Mouse (Mus musculus) testis, adult 2 months (tissue): ENCODE data around the gene Dnajc5. TPM values are rescaled to one million over a fixed set of nuclear protein-coding genes. Genes with fewer than 3 reads are reported as not detected.

Experiments used
- H3K27ac ChIP-seq: fragments of 200-500 bp; 2 replicates; pipeline ENCODE4 v1.5.1; 2012; ENCODE audit warnings: low read depth, low read length; ENCODE audit not compliant: control insufficient read depth, insufficient read depth
- H3K27me3 ChIP-seq: fragments of 200-500 bp; 2 replicates; pipeline ENCODE4 v1.6.1; 2012; ENCODE audit warnings: mild to moderate bottlenecking, low read length, moderate library complexity; ENCODE audit not compliant: control insufficient read depth, insufficient read depth
- H3K36me3 ChIP-seq: fragments of 200-500 bp; 2 replicates; pipeline ENCODE4 v1.6.1; 2012; ENCODE audit warnings: mild to moderate bottlenecking, low read length; ENCODE audit not compliant: control insufficient read depth, insufficient read depth
- H3K4me1 ChIP-seq: fragments of 200-500 bp; 2 replicates; pipeline ENCODE4 v1.6.1; 2012; ENCODE audit warnings: low read length; ENCODE audit not compliant: control insufficient read depth, insufficient read depth
- H3K4me3 ChIP-seq: fragments of 200-500 bp; 2 replicates; pipeline ENCODE4 v1.5.1; 2012; ENCODE audit warnings: low read depth, mild to moderate bottlenecking, low read length, moderate library complexity, mixed read lengths; ENCODE audit not compliant: control insufficient read depth
- CTCF ChIP-seq: fragments of 200-500 bp; IDR thresholded peaks from 2 replicates; pipeline ENCODE4 v1.5.1; 2012; ENCODE audit warnings: low read depth, mild to moderate bottlenecking, inconsistent platforms, low read length, moderate library complexity; ENCODE audit not compliant: control insufficient read depth, insufficient read depth, insufficient replicate concordance
- POLR2A ChIP-seq: fragments of 200-500 bp; IDR thresholded peaks from 2 replicates; pipeline ENCODE4 v1.6.1; 2012; ENCODE audit warnings: low read depth, mild to moderate bottlenecking, inconsistent platforms, low read length, moderate library complexity; ENCODE audit not compliant: control insufficient read depth
- polyA plus RNA-seq: library from polyadenylated mRNA; depleted of rRNA; stranded (reverse); fragments of >200 nt; gene quantifications from 2 replicates; pipeline ENCODE4 v1.2.3, GENCODE M21; 2012; rRNA removed

The Dnajc5 gene
- 16.6 and 19.8 TPM in 2 replicates for polyA plus RNA-seq

- TF ChIP-seq POLR2A: peak; percentile 84
- TF ChIP-seq CTCF: no peak
- Histone ChIP-seq H3K4me1 (peaks cover 3% of the 10 kb centered on the region), H3K4me3 (peak within 1 kb of the TSS; percentile 99), H3K27ac (peak within 1 kb of the TSS; percentile 62), H3K36me3 (peaks cover under 1% of the 10 kb centered on the region), H3K27me3 (no peaks in the 10 kb centered on the region)
These were observed at the start of gene Dnajc5 for GRCm38 (mm10) chr2:181520118-181520935. Dnajc5 (plus strand) TSS chr2:181520485.

- H3K27me3 ChIP-seq: no peaks in the 10 kb centered on the region
- no peaks in the 10 kb centered on the region for H3K4me1 ChIP-seq
- H3K27ac ChIP-seq: no peak overlapping the region
- TF ChIP-seq CTCF (no peak), POLR2A (no peak)
- H3K4me3 ChIP-seq: no peak overlapping the region
- H3K36me3 ChIP-seq: no peaks in the 10 kb centered on the region
These were observed 49.0 kb upstream of the Dnajc5 start for GRCm38 (mm10) chr2:181471246-181471645.

- H3K4me3 ChIP-seq: no peak overlapping the region
- no peaks in the 10 kb centered on the region for H3K4me1 ChIP-seq
- no peaks in the 10 kb centered on the region for H3K27me3 ChIP-seq
- H3K27ac ChIP-seq: no peak overlapping the region
- no peak for TF ChIP-seq POLR2A
- no peak for TF ChIP-seq CTCF
- H3K36me3 ChIP-seq: no peaks in the 10 kb centered on the region
These were observed 47.9 kb upstream of the Dnajc5 start for GRCm38 (mm10) chr2:181472256-181472827.

- Histone ChIP-seq H3K27me3 (no peaks in the 10 kb centered on the region), H3K4me3 (no peak overlapping the region), H3K27ac (no peak overlapping the region), H3K36me3 (no peaks in the 10 kb centered on the region), H3K4me1 (peaks cover 6% of the 10 kb centered on the region)
- TF ChIP-seq POLR2A (no peak), CTCF (no peak)
These were observed 37.2 kb upstream of the Dnajc5 start for GRCm38 (mm10) chr2:181483120-181483519.

- TF ChIP-seq POLR2A (no peak), CTCF (no peak)
- Histone ChIP-seq H3K36me3 (no peaks in the 10 kb centered on the region), H3K4me1 (peaks cover 6% of the 10 kb centered on the region), H3K4me3 (no peak overlapping the region), H3K27ac (0 out of 2 replicates have a peak overlapping the region, but pooled peaks have one; percentile 32), H3K27me3 (no peaks in the 10 kb centered on the region)
These were observed 36.5 kb upstream of the Dnajc5 start for GRCm38 (mm10) chr2:181483562-181484318.

- no peaks in the 10 kb centered on the region for H3K36me3 ChIP-seq
- H3K4me3 ChIP-seq: no peak overlapping the region
- no peak overlapping the region for H3K27ac ChIP-seq
- TF ChIP-seq POLR2A: no peak
- TF ChIP-seq CTCF: no peak
- H3K27me3 ChIP-seq: no peaks in the 10 kb centered on the region
- peaks cover 6% of the 10 kb centered on the region for H3K4me1 ChIP-seq
These were observed 35.6 kb upstream of the Dnajc5 start for GRCm38 (mm10) chr2:181484456-181485233.
